Mouse (Mus musculus) heart, embryonic 13.5 days (tissue): ENCODE data around the gene S1pr3. TPM values are rescaled to one million over a fixed set of nuclear protein-coding genes. Genes with fewer than 3 reads are reported as not detected.
A peak's percentile ranks its signal among the peaks of the same experiment; 100 is the strongest.

Source experiments
- ATAC-seq: fragments of 200-750 bp; cut with Nextera tagmentation; 2 replicates; pipeline ENCODE4 v1.8.0; 2017; ENCODE audit warnings: moderate TSS enrichment; ENCODE audit not compliant: insufficient number of reproducible peaks, low FRiP score, low TSS enrichment; ENCODE audit errors: extremely low read depth
- H3K27ac ChIP-seq: fragments of 300-500 bp; sonication (generic); replicated peaks from 2 replicates; pipeline ENCODE4 v1.5.1; 2015; ENCODE audit warnings: moderate library complexity, mild to moderate bottlenecking, inconsistent platforms
- H3K27me3 ChIP-seq: fragments of 300-500 bp; sonication (generic); replicated peaks from 2 replicates; pipeline ENCODE4 v1.6.1; 2015; ENCODE audit warnings: mild to moderate bottlenecking, inconsistent platforms
- H3K36me3 ChIP-seq: fragments of 300-500 bp; sonication (generic); 2 replicates; pipeline ENCODE4 v1.6.1; 2015; ENCODE audit warnings: mild to moderate bottlenecking, inconsistent platforms
- H3K4me1 ChIP-seq: fragments of 300-500 bp; sonication (generic); 2 replicates; pipeline ENCODE4 v1.6.1; 2015; ENCODE audit warnings: inconsistent platforms
- H3K4me2 ChIP-seq: fragments of 300-500 bp; sonication (generic); 2 replicates; pipeline ENCODE4 v1.6.1; 2015; ENCODE audit warnings: inconsistent platforms, mild to moderate bottlenecking, moderate library complexity
- H3K4me3 ChIP-seq: fragments of 300-500 bp; sonication (generic); 2 replicates; pipeline ENCODE4 v1.5.1; 2015; ENCODE audit warnings: moderate library complexity, mild to moderate bottlenecking, inconsistent platforms
- H3K9ac ChIP-seq: fragments of 300-500 bp; sonication (generic); 2 replicates; pipeline ENCODE4 v1.6.1; 2015; ENCODE audit warnings: inconsistent platforms, mild to moderate bottlenecking, moderate library complexity
- H3K9me3 ChIP-seq: fragments of 300-500 bp; sonication (generic); 2 replicates; pipeline ENCODE4 v1.6.1; 2016; ENCODE audit warnings: inconsistent platforms
- WGBS: fragments of 180-500 bp; shearing (Covaris S2); methylation state at CpG from one replicate; pipeline ENCODE4 v1.1.7; 2015; ENCODE audit warnings: mixed read lengths; 5-methylcytosine and 5-hydroxymethylcytosine counted together
- polyA plus RNA-seq: library from polyadenylated mRNA; unstranded; fragments of >200 nt; fragmentation: Nextera tagmentation; extraction: Ambion mirVana; gene quantifications from 2 replicates; pipeline ENCODE4 v1.2.1, GENCODE M21; 2015

The S1pr3 gene
- polyA plus RNA-seq, 1 experiment from 2014 or later, result 24.0 TPM

- ATAC-seq, result no peak
- Histone ChIP-seq H3K4me1 (peaks cover 27% of the 10 kb centered on the region), H3K9ac (no peak overlapping the region), H3K9me3 (peaks cover 5% of the 10 kb centered on the region; the same call in 1 of the 2 replicates), H3K27ac (no peak overlapping the region), H3K36me3 (peaks cover 47% of the 10 kb centered on the region), H3K4me2 (no peak overlapping the region), H3K27me3 (no peaks in the 10 kb centered on the region), H3K4me3 (no peak overlapping the region)
- WGBS, result 85% methylated on average over 15 of the region's 15 CpGs
Measured at GRCm38 (mm10) chr13:51419501-51419900, 11.1 kb downstream of the S1pr3 start.

DNA sequence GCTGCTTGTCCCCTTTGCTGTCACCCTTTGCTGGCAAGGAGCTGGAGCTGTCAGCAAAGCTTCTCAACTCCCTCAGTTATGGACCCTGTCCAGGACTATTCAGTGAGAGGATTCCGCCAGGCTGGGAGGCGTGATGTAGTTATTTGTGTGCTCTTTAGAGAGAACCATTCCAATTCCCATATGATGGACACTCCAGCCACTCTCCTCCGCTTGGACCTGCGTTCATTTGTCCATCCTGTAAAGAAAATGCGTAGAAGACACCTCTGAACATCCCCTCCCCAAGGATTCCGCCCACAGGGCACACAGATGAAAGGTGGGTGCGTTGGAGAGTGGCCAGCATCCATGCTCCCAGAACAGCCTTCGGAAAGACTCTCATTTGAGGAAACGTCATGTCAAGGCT is 12.4 kb downstream of the S1pr3 start:
- no peaks in the 10 kb centered on the region for H3K9me3 ChIP-seq
- no peak overlapping the region for H3K4me2 ChIP-seq
- H3K9ac ChIP-seq, result no peak overlapping the region
- H3K4me3 ChIP-seq, result no peak overlapping the region
- no peak overlapping the region for H3K27ac ChIP-seq
- no peaks in the 10 kb centered on the region for H3K27me3 ChIP-seq
- peaks cover 34% of the 10 kb centered on the region for H3K36me3 ChIP-seq
- H3K4me1 ChIP-seq, result peaks cover 28% of the 10 kb centered on the region
- 77% methylated on average over 9 of the region's 9 CpGs for WGBS
- no peak for ATAC-seq

DNA sequence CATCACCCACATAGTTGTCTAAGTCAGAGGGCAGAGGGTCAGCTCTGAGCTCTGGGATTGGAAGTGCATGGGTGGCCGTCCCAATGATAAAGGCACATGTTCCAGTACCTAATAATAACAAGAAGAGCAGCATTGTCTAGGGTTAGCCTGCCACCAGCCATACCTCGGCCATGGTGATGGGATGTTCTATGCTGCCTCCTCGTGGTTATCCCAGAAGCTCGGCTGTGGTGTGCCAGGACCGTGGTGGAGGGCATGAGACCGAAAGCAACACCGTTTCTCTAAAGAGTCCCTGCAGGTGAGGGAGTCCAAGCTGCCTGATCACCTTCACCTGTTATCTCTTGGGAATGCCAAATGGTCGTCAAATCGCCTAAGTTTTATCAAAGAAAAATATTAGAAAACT is 15.2 kb downstream of the S1pr3 start:
- H3K27ac ChIP-seq, result no peak overlapping the region
- H3K4me2 ChIP-seq, result no peak overlapping the region
- 60% methylated on average over 9 of the region's 9 CpGs for WGBS
- H3K9ac ChIP-seq, result no peak overlapping the region
- peaks cover 33% of the 10 kb centered on the region for H3K36me3 ChIP-seq
- peaks cover 10% of the 10 kb centered on the region; the same call in 1 of the 2 replicates for H3K4me1 ChIP-seq
- ATAC-seq, result no peak
- H3K4me3 ChIP-seq, result no peak overlapping the region
- H3K9me3 ChIP-seq, result no peaks in the 10 kb centered on the region
- no peaks in the 10 kb centered on the region for H3K27me3 ChIP-seq

- 14% methylated on average over 5 of the region's 5 CpGs for WGBS
- no peak for ATAC-seq
- H3K9ac ChIP-seq, result no peak overlapping the region
- H3K4me1 ChIP-seq, result peaks cover 6% of the 10 kb centered on the region; the same call in 1 of the 2 replicates
- no peak overlapping the region for H3K4me3 ChIP-seq
- no peak overlapping the region for H3K27ac ChIP-seq
- H3K4me2 ChIP-seq, result peak overlapping the region; percentile 45
- no peaks in the 10 kb centered on the region for H3K27me3 ChIP-seq
- no peaks in the 10 kb centered on the region for H3K9me3 ChIP-seq
- H3K36me3 ChIP-seq, result peaks cover 23% of the 10 kb centered on the region
Measured at GRCm38 (mm10) chr13:51424647-51425046, 16.2 kb downstream of the S1pr3 start.

DNA sequence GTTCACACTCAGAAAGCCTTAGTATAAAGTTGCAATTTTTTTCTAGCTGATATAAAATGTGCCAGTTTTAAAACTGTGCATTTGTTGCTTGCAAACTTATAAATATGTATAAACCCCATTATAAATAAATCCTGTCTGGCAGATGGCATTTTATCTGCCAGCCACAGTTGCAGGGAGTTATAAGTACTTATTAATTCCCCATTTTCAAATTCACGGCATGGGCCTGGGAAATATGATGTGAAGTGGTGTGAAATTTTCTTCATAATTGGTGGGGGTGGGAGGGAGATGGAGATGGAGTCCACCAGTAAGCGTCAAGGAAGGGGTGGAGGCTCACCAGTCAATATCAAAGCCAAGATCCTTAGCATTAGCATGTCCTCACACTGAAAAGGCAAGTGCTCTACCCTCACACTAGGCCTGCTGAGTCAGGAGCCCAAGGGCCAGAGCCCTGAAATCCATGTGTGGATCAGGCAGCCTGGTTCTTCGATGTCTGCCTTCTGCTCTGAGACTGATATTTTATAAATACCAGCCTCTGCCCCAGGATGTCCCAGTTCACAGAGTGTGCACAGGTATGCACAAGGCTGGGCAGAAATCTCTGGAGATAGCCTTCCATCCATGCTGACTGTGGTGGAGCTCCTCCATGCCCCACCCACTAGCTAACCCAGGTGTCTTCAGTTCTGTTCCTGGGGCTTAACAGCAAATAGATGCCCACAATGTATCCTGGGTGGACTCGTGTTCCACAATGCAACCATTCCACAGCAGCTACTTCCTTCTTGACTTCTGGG is 17.4 kb downstream of the S1pr3 start:
- Histone ChIP-seq H3K4me3 (no peak overlapping the region), H3K4me2 (no peak overlapping the region), H3K9me3 (no peaks in the 10 kb centered on the region), H3K27ac (no peak overlapping the region), H3K4me1 (peaks cover 6% of the 10 kb centered on the region; the same call in 1 of the 2 replicates), H3K27me3 (no peaks in the 10 kb centered on the region), H3K9ac (no peak overlapping the region), H3K36me3 (peaks cover 11% of the 10 kb centered on the region)
- WGBS, result 75% methylated on average over 4 of the region's 4 CpGs
- ATAC-seq, result no peak

DNA sequence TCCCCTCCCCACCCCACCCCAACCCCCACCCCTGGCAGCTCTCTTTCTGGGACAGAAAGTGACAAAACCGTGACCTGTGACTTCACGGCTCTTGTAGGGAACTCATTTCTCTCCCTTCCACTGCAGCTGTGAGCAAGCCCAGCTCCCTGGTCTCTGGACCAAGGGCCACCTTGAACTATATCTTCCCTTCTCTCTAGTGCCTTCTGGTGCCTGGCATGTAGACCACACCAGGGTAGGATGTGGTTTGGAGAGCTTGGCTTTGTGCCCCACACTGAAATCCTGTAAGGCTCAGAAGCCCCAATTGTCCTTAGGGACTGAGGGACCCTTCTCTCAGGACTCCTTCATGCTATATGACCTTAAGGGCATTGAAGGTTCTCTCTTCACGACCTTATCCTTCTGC is 24.9 kb downstream of the S1pr3 start:
- no peak overlapping the region for H3K9ac ChIP-seq
- no peak for ATAC-seq
- H3K4me2 ChIP-seq, result no peak overlapping the region
- H3K4me1 ChIP-seq, result peaks cover 2% of the 10 kb centered on the region; the same call in 1 of the 2 replicates
- H3K27ac ChIP-seq, result no peak overlapping the region
- H3K36me3 ChIP-seq, result no peaks in the 10 kb centered on the region
- H3K4me3 ChIP-seq, result no peak overlapping the region
- H3K9me3 ChIP-seq, result no peaks in the 10 kb centered on the region
- 38% methylated on average over 3 of the region's 3 CpGs for WGBS
- no peaks in the 10 kb centered on the region for H3K27me3 ChIP-seq

DNA sequence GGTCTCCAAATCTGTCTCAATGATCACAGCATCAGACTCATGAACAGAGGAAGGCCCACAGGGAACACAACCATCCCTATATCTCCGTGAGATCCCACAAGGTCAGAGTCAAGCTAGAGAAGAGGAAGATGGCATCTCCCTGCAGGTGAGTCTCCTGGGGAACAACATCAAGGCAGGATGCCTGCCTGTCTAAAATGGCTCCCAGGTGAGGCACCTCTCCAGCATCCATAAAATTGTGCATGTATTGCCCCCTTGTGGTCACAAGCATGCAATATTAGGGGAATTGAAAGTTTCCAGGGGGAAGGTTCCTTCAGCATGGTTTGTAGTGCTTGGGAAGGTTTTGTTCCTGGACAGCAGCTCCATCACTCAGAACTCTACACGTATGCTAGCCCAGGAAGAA is 26.0 kb downstream of the S1pr3 start:
- no peak overlapping the region for H3K4me2 ChIP-seq
- no peak for ATAC-seq
- H3K27ac ChIP-seq, result no peak overlapping the region
- H3K4me1 ChIP-seq, result peaks cover 2% of the 10 kb centered on the region; the same call in 1 of the 2 replicates
- no peaks in the 10 kb centered on the region for H3K27me3 ChIP-seq
- no peaks in the 10 kb centered on the region for H3K36me3 ChIP-seq
- 0 out of 2 replicates have a peak, but pooled peaks cover 3% of the 10 kb centered on the region for H3K9me3 ChIP-seq
- no peak overlapping the region for H3K9ac ChIP-seq
- no peak overlapping the region for H3K4me3 ChIP-seq
- 47% methylated on average over 2 of the region's 2 CpGs for WGBS

DNA sequence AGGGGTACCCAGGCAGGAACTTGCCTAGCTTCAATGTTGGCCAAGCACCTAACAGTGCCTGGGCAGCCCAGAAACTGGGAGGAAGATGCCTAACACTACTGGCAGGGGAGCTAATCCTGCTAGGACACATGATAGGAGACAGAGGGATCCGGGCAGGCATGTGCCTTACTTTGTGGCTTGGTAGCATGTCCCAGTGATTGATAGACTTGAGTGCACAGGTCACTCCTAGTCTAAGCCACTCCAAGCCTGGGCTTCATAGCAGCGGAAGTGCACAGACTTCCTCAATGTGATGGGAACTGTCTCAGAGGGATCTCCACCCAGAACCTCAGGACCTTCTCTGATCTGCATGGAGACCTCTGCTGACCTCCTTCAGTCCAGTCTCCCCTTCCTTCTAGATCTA is 26.7 kb downstream of the S1pr3 start:
- Histone ChIP-seq H3K9ac (no peak overlapping the region), H3K4me3 (no peak overlapping the region), H3K36me3 (no peaks in the 10 kb centered on the region), H3K27ac (no peak overlapping the region), H3K4me1 (peaks cover 2% of the 10 kb centered on the region; the same call in 1 of the 2 replicates), H3K4me2 (no peak overlapping the region), H3K9me3 (0 out of 2 replicates have a peak, but pooled peaks cover 3% of the 10 kb centered on the region), H3K27me3 (no peaks in the 10 kb centered on the region)
- 59% methylated on average over 2 of the region's 2 CpGs for WGBS
- ATAC-seq, result no peak

DNA sequence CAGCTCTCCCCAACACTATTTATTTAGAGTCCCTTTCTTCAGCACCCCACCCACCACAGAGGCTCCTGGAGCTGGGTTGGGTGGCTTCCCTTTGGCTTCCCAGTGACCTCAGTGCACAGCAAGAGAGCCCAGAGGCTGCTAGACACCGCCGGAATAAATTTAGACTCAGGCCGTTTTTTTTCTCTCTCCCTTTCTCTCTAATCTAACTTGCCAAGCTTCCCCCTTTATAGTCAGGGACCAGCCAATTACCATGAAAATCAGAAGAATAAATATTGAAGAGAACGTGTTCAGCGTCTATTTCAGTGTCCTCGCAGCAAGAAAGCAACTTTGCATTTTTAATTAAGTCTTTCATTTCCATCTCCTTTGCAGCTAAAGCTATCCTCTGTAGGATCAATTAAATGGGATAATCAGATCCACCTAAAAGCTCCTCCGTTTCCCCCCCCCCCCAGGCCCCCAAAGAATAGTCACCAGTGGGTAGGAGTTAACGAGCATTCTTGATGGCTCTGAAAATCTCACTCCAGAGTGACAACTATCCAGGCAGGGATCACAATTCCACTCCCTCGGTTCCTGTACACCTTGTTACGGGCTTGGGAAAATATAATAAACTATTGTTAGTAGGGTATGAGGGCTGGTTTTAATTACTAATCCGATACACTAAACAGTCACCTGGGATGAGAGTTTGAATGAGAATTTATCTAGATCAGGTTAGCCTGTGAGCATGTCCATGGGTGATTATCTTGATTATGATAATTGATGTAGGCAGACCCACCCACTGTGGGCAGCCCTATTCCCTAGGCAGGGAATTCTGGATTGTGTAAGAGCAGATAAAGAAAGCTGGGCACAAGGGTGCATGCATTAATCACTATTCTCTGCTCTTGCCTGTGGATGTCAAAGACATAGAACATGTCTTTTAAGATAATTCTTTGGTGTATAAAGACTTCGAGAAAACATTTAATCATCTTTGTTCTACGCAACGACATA is 29.0 kb downstream of the S1pr3 start:
- no peak overlapping the region for H3K4me3 ChIP-seq
- 75% methylated on average over 14 of the region's 14 CpGs for WGBS
- H3K4me1 ChIP-seq, result peaks cover 2% of the 10 kb centered on the region; the same call in 1 of the 2 replicates
- H3K36me3 ChIP-seq, result no peaks in the 10 kb centered on the region
- 0 out of 2 replicates have a peak, but pooled peaks cover 3% of the 10 kb centered on the region for H3K9me3 ChIP-seq
- ATAC-seq, result no peak
- no peaks in the 10 kb centered on the region for H3K27me3 ChIP-seq
- H3K4me2 ChIP-seq, result no peak overlapping the region
- no peak overlapping the region for H3K9ac ChIP-seq
- no peak overlapping the region for H3K27ac ChIP-seq

DNA sequence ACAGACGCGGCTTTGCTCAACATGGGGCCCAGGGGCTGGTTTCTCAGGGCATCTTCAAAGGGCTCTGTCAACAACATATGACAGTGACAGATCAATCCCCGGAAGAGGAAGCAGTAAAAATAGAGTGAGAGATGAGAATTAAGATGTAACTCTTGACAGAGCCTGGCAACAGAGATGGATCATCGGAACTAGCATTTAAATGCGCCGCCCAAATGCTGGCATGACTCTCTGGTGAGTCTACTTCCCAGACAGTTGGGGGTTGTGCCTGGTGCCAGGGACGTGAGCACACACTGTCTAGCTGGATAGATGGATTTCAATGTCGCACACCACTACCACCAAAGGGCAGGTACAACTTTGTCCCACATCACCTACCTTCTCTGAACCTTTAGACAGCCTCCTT is 34.5 kb downstream of the S1pr3 start:
- Histone ChIP-seq H3K4me2 (no peak overlapping the region), H3K9ac (no peak overlapping the region), H3K27me3 (no peaks in the 10 kb centered on the region), H3K4me3 (no peak overlapping the region), H3K4me1 (no peaks in the 10 kb centered on the region), H3K9me3 (0 out of 2 replicates have a peak, but pooled peaks cover 3% of the 10 kb centered on the region), H3K27ac (no peak overlapping the region), H3K36me3 (no peaks in the 10 kb centered on the region)
- ATAC-seq, result no peak
- WGBS, result 79% methylated on average over 8 of the region's 8 CpGs

DNA sequence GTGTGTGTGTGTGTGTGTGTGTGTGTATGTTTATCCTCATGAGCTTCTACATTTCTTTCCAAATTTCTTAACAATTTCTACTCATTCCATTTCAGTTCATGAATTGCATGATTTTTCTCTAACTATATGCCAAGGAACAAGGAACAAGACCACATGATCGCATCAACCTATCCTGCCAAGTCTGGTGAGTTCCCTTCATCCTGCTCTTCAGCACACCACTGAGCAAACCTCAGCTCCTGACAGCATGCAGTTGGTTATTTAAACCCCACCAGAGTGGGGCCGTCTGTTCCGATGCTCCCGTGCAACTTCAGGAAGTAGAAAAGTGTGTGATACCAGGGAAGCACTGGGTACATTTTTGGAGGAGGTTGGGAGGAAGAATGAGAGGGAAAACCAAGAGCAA is 38.1 kb downstream of the S1pr3 start:
- WGBS, result 51% methylated on average over 4 of the region's 4 CpGs
- no peaks in the 10 kb centered on the region for H3K36me3 ChIP-seq

More for the DNA sequence above, 38.1 kb downstream of the S1pr3 start:
- ATAC-seq, result no peak
- Histone ChIP-seq H3K4me1 (no peaks in the 10 kb centered on the region), H3K4me3 (no peak overlapping the region), H3K27me3 (no peaks in the 10 kb centered on the region), H3K4me2 (no peak overlapping the region), H3K9ac (no peak overlapping the region), H3K27ac (no peak overlapping the region), H3K9me3 (no peaks in the 10 kb centered on the region)
